Mouse (Mus musculus) megakaryocyte, embryonic 14.5 days (primary cell): ENCODE results near the gene Hoxa11.

Experiments
- FLI1 ChIP-seq: IDR thresholded peaks from 2 replicates; pipeline ENCODE4 v1.6.1; 2012; ENCODE audit warnings: low read length, inconsistent platforms, mixed read lengths
- GATA1 ChIP-seq: IDR thresholded peaks from 3 replicates; pipeline ENCODE4 v1.6.1; 2012; ENCODE audit warnings: mixed read lengths, low read length, inconsistent platforms, borderline replicate concordance

DNA sequence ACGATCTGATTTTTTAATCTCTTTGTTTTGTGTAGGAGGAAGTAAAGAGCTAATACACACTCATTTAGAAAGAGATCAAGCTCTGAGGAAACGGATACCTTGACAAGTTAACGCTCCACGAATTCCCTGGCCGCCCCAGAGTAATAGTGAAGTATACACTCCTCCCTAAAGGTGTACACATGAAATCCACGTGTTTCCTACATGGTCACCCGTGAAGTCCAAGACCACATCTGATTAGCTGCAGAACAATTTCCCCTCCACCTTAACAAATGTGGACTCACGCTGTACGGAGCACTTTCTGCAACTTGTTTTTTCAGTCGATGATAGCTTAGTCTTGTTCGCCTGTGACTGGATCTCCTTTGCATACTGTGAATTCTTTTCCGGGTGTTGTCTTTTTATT lies 44.6 kb upstream of the Hoxa11 start:
- TF ChIP-seq GATA1: no peak
- TF ChIP-seq FLI1: no peak
